Mouse (Mus musculus) cerebellum, adult (tissue): Measurements from ENCODE around the gene 1700009N14Rik.

Source experiments
- ATAC-seq: cut with Nextera tagmentation; 2 replicates; pipeline ENCODE4 v1.9.2; 2017; ENCODE audit warnings: mild to moderate bottlenecking, moderate library complexity, mixed read lengths; ENCODE audit not compliant: insufficient number of reproducible peaks, low FRiP score, low TSS enrichment

1700009N14Rik gene

GRCm38 (mm10) chr4:39450069-39450468 is at the start of gene 1700009N14Rik:
1700009N14Rik (plus strand) TSS chr4:39450295.
- no peak for ATAC-seq

- ATAC-seq, result no peak
Observed at GRCm38 (mm10) chr4:39437870-39438367, 12.2 kb upstream of the 1700009N14Rik start.

GRCm38 (mm10) chr4:39474291-39474690 is 24.2 kb downstream of the 1700009N14Rik start:
- ATAC-seq, result no peak

DNA sequence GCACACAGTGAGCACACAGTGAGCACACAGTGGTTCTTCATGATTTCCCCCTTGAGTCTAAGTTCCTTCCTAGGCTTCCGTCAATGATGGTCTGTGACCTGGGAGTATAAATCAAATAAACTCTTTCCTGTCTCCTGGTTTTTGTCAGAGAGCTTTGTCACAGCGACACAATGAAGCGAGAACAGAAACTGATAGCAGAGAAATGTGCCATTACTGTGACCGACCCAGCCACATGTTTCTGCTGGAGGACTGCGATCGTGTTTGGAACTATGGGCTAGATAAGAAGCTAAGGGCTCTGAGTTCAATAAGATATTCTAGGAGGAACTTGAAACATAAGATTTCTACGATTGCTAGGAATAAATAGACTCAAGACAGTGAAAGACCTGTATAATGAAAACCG is 36.3 kb downstream of the 1700009N14Rik start:
- no peak for ATAC-seq

DNA sequence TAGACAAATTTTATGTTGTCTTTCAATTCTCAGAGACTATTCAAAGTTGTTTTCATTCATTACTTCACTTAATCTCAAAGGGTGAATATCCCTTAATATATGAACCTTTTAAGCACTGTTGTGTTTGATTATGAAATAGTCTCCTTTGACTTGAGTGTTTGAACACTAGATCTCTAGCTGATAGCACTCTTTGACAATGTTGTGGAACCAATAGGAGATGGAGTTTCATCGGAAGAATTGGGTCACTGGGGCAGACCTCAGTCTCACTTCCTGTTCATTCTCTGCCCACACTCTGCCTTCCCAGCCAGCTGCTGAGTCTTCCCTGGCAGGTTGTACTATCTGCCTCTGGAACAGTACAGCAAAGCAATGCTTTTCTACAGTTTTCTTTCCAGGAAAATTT is 43.5 kb downstream of the 1700009N14Rik start:
- ATAC-seq, result no peak

GRCm38 (mm10) chr4:39495875-39496274 is 45.8 kb downstream of the 1700009N14Rik start:
- ATAC-seq, result no peak
